Mouse (Mus musculus) G1E (cell line): ENCODE results near the gene Gm45062. TPM values are rescaled to one million over a fixed set of nuclear protein-coding genes. Genes with fewer than 3 reads are reported as not detected.
"Not testable (repeated sequence)": the region's sequence is repeated elsewhere in the genome, so short reads cannot be mapped to it uniquely, and the experiment has no call there.

Experiments used
- ATAC-seq: 2 replicates; pipeline ENCODE4 v1.8.0; 2016; ENCODE audit warnings: mild to moderate bottlenecking; ENCODE audit not compliant: insufficient number of reproducible peaks, poor library complexity, low FRiP score, severe bottlenecking; ENCODE audit errors: extremely low read depth
- DNase-seq: peaks from one replicate; pipeline ENCODE4 v3.0.0; 2012; ENCODE audit warnings: low spot score
- H3K27me3 ChIP-seq: 2 replicates; pipeline ENCODE4 v1.6.1; 2012; ENCODE audit warnings: mild to moderate bottlenecking, low read length, inconsistent platforms; ENCODE audit not compliant: insufficient read depth
- H3K36me3 ChIP-seq: replicated peaks from 2 replicates; pipeline ENCODE3; 2012; ENCODE audit warnings: mild to moderate bottlenecking, inconsistent platforms
- H3K4me1 ChIP-seq: 2 replicates; pipeline ENCODE4 v1.6.1; 2012; ENCODE audit warnings: low read depth, low read length, inconsistent platforms, mixed read lengths; ENCODE audit not compliant: insufficient read depth
- H3K4me3 ChIP-seq: 2 replicates; pipeline ENCODE4 v1.5.1; 2012; ENCODE audit warnings: low read depth, mild to moderate bottlenecking, inconsistent platforms, low read length, moderate library complexity, mixed read lengths
- H3K9me3 ChIP-seq: replicated peaks from 2 replicates; pipeline ENCODE4 v1.6.1; 2012; ENCODE audit warnings: inconsistent platforms
- CTCF ChIP-seq: IDR thresholded peaks from 2 replicates; pipeline ENCODE4 v1.5.1; 2012; ENCODE audit warnings: low read depth, low read length, inconsistent platforms, mixed read lengths
- GATA1 ChIP-seq: IDR thresholded peaks from 2 replicates; pipeline ENCODE4 v1.6.1; 2012; ENCODE audit warnings: borderline replicate concordance, low read length, inconsistent platforms, mixed read lengths
- GATA2 ChIP-seq: IDR thresholded peaks from 2 replicates; pipeline ENCODE4 v1.6.1; 2012; ENCODE audit warnings: low read depth, low read length, inconsistent platforms, borderline replicate concordance
- POLR2AphosphoS5 ChIP-seq: IDR thresholded peaks from 2 replicates; pipeline ENCODE4 v1.6.1; 2012; ENCODE audit warnings: low read depth, low read length, inconsistent platforms; ENCODE audit not compliant: insufficient replicate concordance
- TAL1 ChIP-seq: conservative IDR thresholded peaks from 2 replicates; pipeline ENCODE4 v1.6.1; 2012; ENCODE audit warnings: low read depth, low read length, inconsistent platforms, mixed read lengths
- polyA plus RNA-seq: library from polyadenylated mRNA; stranded (reverse); fragments of >175 nt; gene quantifications from 2 replicates; pipeline ENCODE4 v1.2.3, GENCODE M21; 2012
- total RNA-seq, 2 experiments: library from RNA; stranded (forward) in 1 of 2; stranded (reverse) in 1 of 2; fragments of 200-1000 nt in 1 of 2; fragments of >200 nt in 1 of 2; fragmentation: Nextera tagmentation in 1 of 2; gene quantifications; 2 replicates each; pipeline ENCODE4 v1.2.3; 2014 to 2017

The Gm45062 gene
- total and polyA plus RNA-seq, 3 experiments = 57.6 to 88.3 TPM; not detected in 1

DNA sequence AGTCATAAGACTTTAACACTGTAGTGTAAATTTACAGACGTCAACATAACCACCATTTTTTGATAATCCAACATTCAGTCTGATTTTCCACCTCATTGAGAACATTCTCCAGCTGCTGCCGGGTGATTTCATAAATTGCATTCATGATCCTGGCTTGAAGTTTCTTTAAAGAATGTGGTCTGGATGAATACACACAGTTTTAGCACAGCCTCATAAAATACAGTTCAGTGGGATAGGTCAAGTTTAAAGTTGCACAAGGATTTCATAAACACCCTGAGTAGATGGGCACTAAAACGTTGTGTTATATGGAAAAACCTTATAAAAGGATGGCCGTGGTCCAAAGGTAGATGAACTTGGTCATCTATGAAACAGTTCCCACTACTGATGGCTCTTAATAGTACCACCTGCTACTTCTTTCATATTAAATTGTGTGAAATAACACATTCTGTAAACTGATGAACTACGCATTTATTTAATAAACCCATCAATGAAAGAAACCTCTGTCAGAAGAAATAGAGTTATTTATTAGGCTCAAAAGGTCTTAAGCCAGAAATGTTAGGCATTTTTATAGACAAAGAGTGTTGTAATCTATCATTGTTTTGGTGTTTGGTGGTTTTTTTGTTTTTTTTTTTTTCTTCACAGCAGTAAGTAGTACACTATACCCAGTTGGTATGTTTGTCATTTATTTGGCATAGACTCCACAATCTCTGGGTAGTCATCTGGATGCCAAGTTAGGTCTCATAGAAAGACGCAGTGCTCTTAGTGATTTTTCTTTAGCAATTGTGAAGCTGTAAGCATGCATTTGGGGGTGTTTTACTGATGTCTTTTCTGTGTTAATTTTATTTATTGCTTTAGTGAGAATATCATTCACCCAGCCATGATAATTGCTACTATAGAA lies 48.9 kb downstream of the Gm45062 start:
- ATAC-seq = no peak
- no peak for TF ChIP-seq GATA1
- TF ChIP-seq TAL1 = no peak
- TF ChIP-seq GATA2 = no peak
- TF ChIP-seq CTCF = no peak
- TF ChIP-seq POLR2AphosphoS5 = no peak
- Histone ChIP-seq H3K36me3 (peaks cover 4% of the 10 kb centered on the region), H3K27me3 (no peaks in the 10 kb centered on the region), H3K4me1 (no peaks in the 10 kb centered on the region; the same call in 1 of the 2 replicates), H3K4me3 (no peak overlapping the region), H3K9me3 (no peaks in the 10 kb centered on the region)
- no peak for DNase-seq

DNA sequence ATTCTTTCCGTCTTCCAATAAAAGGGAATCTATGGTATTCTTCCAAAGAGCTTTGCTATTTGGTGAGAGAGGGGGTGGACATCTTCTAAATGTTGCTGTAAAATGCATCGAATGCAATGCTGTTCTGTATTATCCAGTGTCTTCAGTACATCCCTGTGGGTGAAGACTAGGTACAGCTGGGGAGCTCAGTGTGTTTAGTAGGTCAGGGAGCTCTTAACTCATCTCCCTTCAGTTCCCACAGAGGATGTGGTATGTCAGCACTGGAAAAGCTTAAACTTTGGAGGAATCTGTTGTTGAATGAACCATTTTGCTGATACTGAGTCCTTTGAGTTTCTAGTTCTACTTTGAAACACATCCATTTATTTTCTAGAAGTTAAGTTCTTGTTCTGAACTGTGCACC lies 53.3 kb downstream of the Gm45062 start:
- Histone ChIP-seq H3K27me3 (no peaks in the 10 kb centered on the region), H3K36me3 (peaks cover 4% of the 10 kb centered on the region), H3K4me1 (peaks cover 7% of the 10 kb centered on the region), H3K9me3 (no peaks in the 10 kb centered on the region), H3K4me3 (no peak overlapping the region)
- no peak for ATAC-seq
- TF ChIP-seq POLR2AphosphoS5 (no peak), TAL1 (no peak), GATA2 (no peak), GATA1 (no peak), CTCF (no peak)
- no peak for DNase-seq

DNA sequence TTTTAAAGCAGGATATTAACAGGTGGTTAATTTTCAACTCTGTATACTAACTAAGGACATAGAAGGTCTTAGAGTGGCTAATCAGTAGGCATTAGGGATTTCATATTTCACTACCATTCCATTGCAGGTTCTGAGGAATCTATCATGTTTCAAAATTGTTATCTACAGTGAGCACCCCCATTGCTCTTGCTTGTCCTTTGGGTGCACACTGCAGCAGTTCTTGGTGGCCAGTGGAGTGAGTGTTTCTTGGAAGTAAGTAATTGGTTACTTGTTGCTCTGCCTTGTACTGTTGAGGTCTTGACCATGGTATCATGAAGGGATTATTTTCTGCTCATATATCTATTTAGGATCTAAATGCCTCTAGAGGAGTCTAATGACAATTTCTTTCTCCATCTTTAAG lies 57.0 kb downstream of the Gm45062 start:
- peaks cover 12% of the 10 kb centered on the region for H3K4me1 ChIP-seq
- no peaks in the 10 kb centered on the region; the same call in 1 of the 2 replicates for H3K9me3 ChIP-seq
- H3K4me3 ChIP-seq = no peak overlapping the region
- H3K36me3 ChIP-seq = peaks cover 7% of the 10 kb centered on the region
- no peaks in the 10 kb centered on the region for H3K27me3 ChIP-seq
- ATAC-seq (peak; percentile 57), DNase-seq (no peak)
- no peak for TF ChIP-seq GATA1
- peak; percentile 42; the same call in 1 of the 2 replicates for TF ChIP-seq TAL1
- TF ChIP-seq CTCF = no peak
- no peak for TF ChIP-seq POLR2AphosphoS5
- TF ChIP-seq GATA2 = no peak

DNA sequence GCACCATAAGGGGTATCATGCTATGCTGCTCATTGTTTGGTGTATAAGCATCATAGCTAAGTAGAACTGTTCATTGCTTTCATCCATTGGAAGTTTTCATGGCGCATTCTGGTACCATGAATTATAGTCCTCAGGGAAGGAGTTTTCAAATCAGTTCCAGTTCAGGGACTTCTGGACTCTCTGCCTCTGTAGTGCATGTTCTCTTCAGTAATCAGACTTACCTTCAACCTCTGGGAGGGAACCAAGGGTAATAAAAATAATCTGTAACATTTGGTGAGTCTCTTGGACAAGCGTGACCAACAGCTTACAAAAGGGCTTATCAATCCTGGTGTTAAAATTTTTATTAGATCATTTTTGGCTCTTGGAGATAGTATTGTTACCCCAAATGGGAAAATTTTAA lies 60.3 kb downstream of the Gm45062 start:
- DNase-seq (no peak), ATAC-seq (no peak)
- Histone ChIP-seq H3K27me3 (no peaks in the 10 kb centered on the region), H3K9me3 (no peaks in the 10 kb centered on the region; the same call in 1 of the 2 replicates), H3K36me3 (peaks cover 3% of the 10 kb centered on the region), H3K4me1 (peaks cover 14% of the 10 kb centered on the region), H3K4me3 (no peak overlapping the region)
- TF ChIP-seq GATA2 (no peak), CTCF (no peak), GATA1 (no peak), POLR2AphosphoS5 (no peak), TAL1 (no peak)

DNA sequence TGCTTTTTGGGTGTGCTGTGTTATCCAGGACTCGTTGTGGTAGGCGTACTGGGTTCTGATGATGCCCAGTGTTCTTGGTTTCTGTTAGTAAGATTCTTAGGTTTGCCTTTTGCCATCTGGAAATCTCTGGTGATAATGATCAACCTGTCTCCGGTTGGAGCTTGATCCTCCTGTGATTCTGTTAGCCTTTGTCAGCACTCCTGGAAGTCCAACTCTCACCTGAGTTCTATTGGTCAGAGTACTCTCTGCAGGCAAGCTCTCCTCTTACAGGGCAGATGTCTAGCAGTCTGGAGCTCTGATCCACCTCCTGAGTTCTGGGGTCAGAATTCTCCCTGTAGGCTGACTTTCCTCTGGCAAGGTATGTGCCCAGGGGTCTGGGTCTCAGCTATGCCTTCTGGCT lies 72.2 kb downstream of the Gm45062 start:
- H3K27me3 ChIP-seq, DNase-seq, ATAC-seq, H3K4me3 ChIP-seq, H3K36me3 ChIP-seq, H3K9me3 ChIP-seq, H3K4me1 ChIP-seq: not testable (repeated sequence)

DNA sequence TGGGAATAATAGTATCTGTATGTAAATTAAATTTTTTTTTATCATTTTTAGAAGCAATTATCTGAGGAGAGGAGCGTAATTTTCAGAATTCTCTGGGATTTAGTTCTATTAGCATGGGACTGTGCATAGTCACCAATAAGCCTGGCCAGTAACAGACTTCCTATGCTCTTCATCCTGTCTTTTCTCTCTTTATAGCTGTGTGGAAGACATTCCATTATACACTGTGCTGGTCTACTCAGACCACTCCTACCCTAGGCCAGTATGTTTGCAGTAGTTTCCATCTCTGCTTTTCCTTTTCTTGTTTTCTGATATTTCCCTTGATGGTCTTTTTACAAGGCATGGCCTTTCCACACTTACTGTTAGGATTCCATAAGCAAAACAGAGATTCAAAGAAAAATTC lies 74.1 kb downstream of the Gm45062 start:
- Histone ChIP-seq H3K36me3 (peaks cover 4% of the 10 kb centered on the region), H3K27me3 (no peaks in the 10 kb centered on the region), H3K4me3 (no peak overlapping the region), H3K4me1 (peaks cover 5% of the 10 kb centered on the region), H3K9me3 (peaks cover 5% of the 10 kb centered on the region)
- no peak for ATAC-seq
- TF ChIP-seq POLR2AphosphoS5 (no peak), TAL1 (no peak), GATA1 (no peak), CTCF (no peak), GATA2 (no peak)
- no peak for DNase-seq
